Mouse (Mus musculus) natural killer cell, adult 2 months (primary cell): ENCODE data around the gene Slc9b1.

Experiments used
- DNase-seq, 2 experiments: peaks; one replicate each; pipeline ENCODE4 v3.0.0; 2022; ENCODE audit warnings: low spot score in 2 of 2

The Slc9b1 gene

GRCm38 (mm10) chr3:135379868-135380267 lies 32.0 kb downstream of the Slc9b1 start:
- no peak for DNase-seq

DNA sequence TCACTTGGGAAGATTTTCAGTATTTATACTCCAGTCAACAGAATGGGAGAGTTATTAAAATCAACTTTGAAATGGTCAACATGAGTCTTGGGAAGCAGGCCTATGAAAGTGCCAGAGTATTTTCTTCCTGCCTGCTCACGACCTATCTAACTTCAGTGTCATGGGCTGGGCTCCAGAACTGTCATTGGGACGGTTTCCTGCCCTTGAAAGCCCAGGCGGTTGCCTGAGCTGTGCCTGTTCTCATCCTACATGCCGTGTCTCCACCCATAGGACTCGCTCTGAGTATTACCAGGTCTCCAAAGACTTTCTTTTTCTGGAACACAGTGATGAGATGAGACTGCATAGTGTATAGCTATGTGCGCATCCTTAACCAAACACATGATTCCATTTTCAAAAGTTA lies 45.4 kb downstream of the Slc9b1 start:
- DNase-seq: no peak

- no peak for DNase-seq
Observed at GRCm38 (mm10) chr3:135395085-135395484, 47.3 kb downstream of the Slc9b1 start.

DNA sequence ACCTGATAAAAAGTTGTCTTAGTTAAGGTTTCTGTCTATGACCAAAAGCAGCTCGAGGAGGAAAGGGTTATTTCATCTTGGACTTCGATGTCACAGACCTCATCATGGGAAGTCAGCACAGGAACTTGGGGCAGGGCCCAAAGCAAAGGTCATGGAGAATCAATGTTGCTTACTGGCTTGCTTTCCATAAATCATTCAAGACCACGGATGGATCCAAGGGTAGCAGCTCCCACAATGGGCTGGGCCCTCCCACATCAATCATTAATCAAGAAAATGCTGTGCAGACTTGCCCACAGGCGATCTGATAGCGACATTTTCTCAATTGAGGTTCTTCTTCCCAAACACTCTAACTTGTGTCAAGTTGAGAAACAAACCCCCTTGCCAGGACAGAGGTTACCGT lies 48.3 kb downstream of the Slc9b1 start:
- no peak for DNase-seq

DNA sequence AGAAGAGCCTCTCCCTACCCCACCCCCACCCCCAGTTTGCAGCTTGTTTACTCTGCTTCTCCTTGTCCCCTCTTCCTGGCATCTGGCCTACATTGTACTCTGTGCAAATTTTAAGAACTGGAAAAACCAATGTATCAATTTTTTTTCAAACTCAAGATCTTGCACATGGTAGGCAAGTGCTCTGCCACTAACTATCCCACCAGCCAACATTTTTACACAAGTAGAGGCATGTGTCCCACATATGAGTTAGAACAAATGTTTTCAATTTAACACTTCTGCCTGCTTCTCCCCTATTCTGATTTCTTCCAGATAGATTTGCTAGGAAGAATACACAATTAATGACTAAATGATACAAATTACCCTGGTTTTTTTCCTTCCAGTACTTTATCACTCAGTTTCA lies 49.3 kb downstream of the Slc9b1 start:
- DNase-seq: no peak

GRCm38 (mm10) chr3:135402201-135402658 lies 54.4 kb downstream of the Slc9b1 start:
- peak; percentile 92 to 93 for DNase-seq

DNA sequence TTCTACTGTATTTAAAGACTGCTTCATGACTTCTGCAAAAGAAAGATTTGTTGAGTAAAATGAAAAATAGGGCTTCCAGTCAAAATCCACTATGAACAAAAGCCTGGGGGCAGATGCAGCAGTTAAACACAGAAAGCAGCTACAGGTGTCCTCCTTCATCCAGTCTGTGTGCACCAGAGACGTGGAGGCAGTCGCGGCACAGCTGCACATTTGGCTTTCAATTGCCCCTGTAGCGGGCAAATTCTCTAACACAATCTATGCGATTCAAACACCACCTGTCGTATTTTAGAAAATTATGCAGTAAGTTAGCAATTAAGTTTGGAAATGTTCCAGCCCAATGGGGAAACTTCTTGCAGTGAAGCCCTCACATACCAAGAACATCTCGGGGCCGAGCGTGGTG lies 55.4 kb downstream of the Slc9b1 start:
- DNase-seq: no peak

GRCm38 (mm10) chr3:135403856-135404255 lies 56.0 kb downstream of the Slc9b1 start:
- no peak for DNase-seq

DNA sequence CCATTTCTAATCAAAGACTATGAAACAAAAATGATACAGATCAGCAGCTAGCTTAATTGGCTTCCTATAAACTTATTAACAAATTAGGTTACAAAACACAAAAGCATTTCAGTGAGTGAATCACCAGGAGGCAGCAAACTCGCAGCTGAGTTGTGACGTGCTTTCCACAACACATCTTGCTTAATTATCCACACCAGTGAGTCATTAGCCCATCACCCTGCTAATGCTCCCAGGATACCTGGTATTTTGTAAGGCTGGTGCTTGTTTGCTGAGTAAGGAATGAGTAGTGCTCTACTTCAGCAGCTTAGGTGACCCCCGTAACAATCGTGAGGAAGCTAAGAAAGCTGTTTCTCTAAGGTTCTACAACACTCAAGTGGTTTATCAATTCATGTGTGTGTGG lies 56.8 kb downstream of the Slc9b1 start:
- no peak for DNase-seq

GRCm38 (mm10) chr3:135407351-135407750 lies 59.5 kb downstream of the Slc9b1 start:
- DNase-seq: no peak

DNA sequence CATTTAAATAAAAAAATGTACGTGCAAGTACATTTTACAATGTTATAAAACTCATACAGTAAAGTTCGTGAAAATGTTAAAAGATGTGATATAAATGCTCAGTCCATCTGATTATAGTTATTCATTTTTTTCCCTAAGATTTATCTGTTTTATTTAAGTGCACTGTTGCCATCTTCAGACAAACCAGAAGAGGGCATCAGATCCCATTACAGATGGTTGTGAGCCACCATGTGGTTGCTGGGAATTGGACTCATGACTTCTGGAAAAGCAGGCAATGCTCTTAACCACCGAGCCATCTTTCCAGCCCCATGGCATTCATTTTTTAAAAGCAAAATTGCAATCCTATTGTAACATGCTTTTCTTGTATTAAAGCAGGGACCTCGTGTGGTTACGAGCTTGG lies 61.4 kb downstream of the Slc9b1 start:
- DNase-seq: no peak

GRCm38 (mm10) chr3:135411056-135411455 lies 63.2 kb downstream of the Slc9b1 start:
- DNase-seq: no peak

GRCm38 (mm10) chr3:135411824-135412223 lies 64.0 kb downstream of the Slc9b1 start:
- DNase-seq: no peak

DNA sequence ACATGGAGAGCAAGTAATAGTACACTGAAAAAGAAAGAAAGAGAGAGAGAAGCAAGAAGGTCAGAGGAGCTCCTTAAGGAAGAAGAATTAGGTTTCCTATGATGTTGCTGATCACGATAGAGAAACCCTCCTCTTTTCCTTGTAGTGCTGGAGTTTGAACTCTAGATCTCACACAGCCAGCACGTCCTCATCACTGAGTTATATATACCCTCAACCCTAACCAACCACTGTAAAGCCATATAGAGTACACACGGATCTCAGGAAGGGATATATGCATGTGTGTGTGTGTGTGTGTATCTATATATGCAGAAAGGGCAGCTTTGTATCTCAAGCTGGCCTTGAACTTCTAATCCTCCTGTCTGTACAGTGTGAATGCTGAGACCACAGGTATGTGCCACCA lies 69.4 kb downstream of the Slc9b1 start:
- no peak for DNase-seq

GRCm38 (mm10) chr3:135417799-135418198 lies 70.0 kb downstream of the Slc9b1 start:
- no peak for DNase-seq

- no peak for DNase-seq
Observed at GRCm38 (mm10) chr3:135420542-135421309, 72.9 kb downstream of the Slc9b1 start.

DNA sequence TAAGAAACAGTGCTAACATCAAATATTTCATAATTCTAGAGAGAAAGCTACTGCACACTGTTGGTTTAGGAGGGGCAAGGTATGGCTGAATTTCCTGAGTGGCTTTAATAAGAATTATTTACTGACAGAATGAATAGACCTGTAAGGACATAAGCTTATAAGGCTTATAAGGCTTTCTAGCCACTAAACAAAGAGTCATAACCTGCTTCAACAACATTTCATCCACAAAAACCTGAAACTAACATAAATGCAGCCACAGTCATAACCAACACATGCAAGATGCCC lies 73.4 kb downstream of the Slc9b1 start:
- DNase-seq: no peak

DNA sequence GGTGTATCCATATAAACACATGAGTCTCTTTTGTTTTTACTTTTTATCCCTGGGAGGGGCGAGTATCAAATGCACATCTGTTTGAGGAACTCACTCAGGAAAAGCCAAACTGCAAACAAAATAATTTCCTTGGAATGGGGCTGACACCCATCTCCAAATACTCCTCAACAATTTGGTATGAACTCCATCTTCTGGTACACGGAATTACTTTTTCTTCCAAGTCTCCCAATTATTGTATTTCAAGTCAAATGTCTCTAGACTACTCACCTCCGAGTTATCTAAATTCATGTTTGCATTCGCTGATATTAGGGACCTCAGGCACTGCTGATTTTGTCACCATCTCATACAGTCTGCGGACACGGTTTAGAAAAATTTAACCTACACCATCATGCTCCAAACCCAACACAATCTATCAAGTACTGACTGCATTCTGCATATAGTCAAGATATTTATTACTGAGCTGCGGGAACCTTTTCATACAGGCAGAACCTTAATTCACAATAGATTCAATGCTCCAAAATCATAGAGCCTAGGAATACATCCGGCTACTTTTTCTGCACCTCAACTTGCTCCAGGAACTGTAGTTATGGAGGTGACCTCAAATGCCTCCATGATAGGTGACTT lies 74.5 kb downstream of the Slc9b1 start:
- no peak for DNase-seq

DNA sequence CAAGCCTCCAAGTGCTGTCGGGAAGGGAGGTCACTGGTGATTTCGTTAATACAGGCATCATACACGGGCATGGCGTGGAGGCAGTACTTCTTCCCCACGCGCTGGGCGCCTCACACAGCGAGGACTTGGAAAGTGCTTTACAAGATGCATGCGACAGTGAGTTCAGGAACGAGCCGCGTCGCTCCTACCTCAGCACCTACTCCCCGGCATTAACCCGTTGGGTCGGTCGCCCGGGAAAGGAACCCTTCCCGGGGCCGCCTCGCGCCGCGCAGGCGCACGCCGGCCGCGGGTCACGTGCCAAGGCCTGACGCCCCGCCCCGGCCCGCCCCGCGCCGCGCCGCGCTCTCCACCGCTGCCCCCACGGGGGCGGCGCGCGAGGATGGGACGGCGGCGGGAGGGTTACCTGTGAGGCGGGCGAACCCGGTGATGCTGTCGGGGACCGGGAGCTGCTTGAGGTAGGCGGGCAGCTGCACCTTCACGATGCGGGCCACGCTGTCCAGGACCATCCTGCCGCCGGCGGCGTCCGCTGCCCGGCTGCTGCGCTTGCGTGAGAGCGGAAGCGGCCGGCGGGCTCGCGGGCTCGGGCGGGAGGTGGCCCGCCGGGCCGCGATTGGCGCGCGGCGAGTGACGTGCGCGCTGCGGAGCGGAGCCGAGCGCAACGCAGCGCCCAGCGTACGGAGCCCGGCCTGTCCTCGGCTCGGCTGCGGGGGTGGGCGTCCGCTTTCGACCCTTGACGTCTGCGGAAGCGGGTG lies 75.2 kb downstream of the Slc9b1 start:
- peak; percentile 82 to 84 for DNase-seq

DNA sequence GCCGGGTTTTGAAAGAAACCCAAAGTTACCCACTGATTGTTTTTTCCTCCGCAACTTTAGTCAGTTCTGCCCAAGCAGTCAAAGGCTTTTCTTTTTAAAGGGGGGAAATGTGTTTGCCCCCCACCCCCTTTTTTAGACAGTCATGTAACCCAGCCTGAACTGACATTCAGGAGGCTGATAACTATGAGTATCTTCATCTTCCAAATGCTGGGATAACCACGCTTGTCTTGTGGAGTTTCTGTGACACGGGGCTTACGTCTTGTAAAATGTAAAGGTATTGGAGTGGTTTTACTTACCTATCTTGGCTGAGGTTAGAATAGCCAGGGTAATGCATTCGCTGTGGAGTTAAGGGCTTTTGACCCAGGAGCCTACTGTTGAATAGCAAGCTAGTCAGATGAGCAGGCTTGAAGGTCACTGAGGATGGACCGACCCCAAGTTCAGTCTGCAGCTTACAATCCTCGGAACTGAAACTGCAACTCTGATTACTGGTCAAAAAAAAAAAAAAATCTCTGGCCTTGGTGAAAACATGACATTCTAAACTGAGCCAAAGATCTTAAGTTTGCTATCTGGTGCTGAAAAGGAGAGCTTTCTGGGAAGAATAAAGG lies 75.9 kb downstream of the Slc9b1 start, which contains the start of gene Cisd2:
Gene Cisd2, minus strand, starts transcription at position 318 of the 605 bp plus-strand sequence.
- no peak for DNase-seq

DNA sequence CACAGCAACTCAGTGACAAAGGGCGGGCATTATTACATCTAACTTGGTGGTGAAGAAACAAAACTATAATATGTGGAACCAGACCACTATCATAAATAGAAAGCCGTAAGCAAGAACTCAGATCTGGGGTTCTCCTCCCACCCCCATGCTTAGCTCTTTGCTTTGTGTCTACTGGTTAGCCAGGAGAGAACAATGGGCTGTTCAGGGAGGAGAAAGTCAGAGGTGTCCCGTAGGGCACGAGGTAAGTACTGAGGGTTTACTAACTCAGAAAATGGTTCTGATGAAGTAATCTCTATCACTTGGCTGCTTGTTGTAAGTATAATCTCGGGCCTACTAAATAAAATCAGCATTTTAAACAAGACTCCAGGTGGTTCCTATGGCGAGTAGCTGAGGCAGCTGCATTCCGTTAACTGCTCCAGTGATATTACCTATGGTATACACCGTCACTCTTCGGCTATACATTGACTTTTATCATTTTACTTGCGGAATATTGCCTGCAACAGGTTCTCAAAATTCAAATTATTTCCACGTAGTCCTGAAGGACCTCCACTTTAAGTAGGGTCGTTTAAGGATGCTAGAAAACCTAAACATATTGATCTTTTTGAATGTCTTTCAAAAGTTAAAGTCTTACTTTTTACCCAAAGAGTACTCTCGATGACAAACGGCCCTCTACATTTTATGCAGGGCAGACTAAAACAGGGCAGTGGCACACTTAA lies 89.2 kb downstream of the Slc9b1 start:
- DNase-seq: no peak
